Mouse (Mus musculus): ENCODE results near the gene Pecam1. TPM values are rescaled to one million over a fixed set of nuclear protein-coding genes. Genes with fewer than 3 reads are reported as not detected.

Pecam1 gene
- total RNA-seq, 2 experiments from 2014 or later, result 120 to 139 TPM

- DNase-seq, result peak in 1 of 2 experiments; percentile 22
- intact Hi-C loops (cut with DNase I), result loop anchor here (2.0 to 10.0 kb wide), 3 partner anchors 91 to 339 kb away; partner anchors contain the start of genes Smarcd2 and Tcam1
Observed at GRCm38 (mm10) chr11:106613638-106614338, 136.6 kb downstream of the Pecam1 start.

DNA sequence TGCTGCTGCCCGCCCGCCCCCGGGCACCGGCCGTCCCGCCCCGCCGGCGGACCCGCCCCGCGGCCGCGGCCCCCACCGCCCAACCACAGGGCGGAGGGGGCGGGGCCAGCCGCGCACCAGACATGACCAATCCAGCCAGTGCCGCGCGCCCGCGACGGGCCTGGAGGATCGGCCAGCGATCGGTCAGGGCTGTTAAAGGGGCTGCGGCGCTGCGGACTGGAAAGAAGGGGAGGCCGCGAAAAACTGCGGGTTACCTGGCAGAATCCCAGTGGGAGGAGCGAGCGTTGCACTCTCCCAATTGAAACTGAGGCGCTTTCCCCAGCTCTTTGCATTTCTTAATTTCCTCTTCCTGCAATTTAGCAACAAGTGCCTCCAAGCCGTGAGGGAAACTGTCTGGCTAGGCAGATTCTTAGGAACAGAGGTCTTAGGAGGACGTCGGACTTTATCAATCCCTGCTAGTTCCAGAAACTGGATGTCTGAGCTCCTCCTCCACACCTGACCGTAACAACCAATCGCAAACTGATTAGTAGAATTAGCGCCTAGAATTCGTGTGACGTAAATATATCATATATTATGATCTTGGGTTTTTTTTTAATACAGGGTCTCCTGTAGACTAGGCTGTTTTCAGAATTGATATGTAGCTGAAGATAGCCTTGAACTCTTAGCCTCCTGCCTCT is 137.3 kb downstream of the Pecam1 start, which contains the start of gene Tex2:
Tex2 (minus strand) TSS at position 463 of the 677 bp plus-strand sequence.
- DNase-seq, result peak; percentile 95
- intact Hi-C loops (cut with DNase I), result loop anchor here (5.0 to 10.0 kb wide), 2 partner anchors 91 to 338 kb away; partner anchors contain the start of genes Smarcd2 and Tcam1

DNA sequence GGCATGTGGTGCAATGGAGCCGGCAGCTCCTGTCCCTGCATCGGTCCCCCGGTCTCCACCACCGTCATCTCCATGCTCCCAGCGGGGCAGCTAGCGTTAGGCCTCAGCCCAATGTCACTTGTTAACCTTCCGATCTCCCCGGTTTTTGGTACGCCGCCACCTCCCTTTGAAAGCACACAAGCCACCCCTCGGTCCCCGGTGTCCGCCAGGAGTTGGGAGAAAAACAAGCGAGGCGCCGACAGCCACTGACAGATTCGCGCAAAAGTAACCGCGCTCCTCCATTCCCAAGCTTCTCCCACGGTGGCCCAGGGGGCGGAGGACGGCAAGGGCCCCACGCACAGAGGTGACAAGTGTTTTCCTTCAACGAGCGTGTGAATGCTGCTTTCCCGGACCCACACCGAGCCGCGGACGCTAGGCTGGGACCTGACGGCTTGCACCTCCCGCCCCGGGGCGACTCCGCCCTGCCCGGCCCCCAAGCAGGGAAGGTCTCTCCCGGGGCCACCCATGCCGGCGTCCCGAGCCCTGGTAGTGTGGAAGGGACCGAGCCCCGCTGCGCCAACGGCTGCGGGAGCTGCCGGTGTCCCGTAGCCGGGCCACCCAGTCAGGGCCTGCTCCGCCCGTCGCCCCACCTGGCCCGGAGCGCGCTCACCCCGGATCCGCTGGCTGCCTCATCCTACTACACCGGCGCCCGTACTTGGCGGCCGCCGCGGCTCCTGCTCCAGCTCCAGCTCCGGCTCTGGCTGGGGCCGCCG is 138.0 kb downstream of the Pecam1 start:
- intact Hi-C loops (cut with DNase I), result loop anchor here (5.0 to 10.0 kb wide), 2 partner anchors 90 to 338 kb away; partner anchors contain the start of genes Smarcd2 and Tcam1
- peak; percentile 45 to 58 for DNase-seq

DNA sequence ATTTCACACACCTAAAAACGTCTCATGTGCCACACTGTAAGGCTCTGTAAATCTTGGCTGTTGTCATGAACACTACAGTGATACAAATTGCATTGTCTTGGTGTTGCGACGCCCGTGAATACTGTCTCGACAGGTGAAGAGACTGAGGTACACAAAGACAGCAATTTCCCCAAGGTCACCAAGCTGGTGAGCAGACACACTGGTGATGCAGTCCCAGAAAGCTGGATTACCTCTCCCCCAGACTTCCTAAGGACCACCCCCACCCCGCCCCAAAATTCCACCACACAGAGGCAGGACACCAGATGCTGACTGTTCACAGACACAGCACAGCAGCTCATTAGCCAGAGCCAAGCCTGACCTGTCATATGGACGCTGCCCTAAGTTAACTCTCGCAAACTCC is 140.7 kb downstream of the Pecam1 start:
- no peak for DNase-seq
- intact Hi-C loops (cut with DNase I), result loop anchor here (5.0 to 10.0 kb wide), 2 partner anchors 87 to 335 kb away; partner anchors contain the start of genes Smarcd2 and Tcam1

- intact Hi-C loops (cut with DNase I), result no loop called here
- DNase-seq, result no peak
Observed at GRCm38 (mm10) chr11:106607316-106607715, 143.1 kb downstream of the Pecam1 start.

DNA sequence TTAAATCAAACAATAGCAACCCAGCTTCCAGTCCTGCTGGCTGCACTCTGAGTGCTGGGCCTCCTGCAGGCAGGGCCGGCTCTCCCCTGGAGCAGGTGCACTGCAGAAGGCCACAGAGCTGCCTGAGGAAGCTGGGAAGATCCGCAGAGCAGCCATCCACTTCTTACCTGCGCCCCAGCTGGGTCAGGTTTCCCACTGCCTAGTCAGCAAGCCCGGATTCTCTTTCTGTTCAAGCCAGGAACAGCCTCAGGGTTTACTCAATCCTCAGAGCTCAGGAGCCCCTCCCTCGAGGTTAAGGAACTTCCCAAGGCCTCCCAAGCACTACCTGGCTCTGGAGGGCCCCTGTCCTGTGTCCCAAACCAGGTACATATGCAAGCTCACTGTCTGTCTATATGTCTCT is 144.4 kb downstream of the Pecam1 start:
- DNase-seq, result no peak
- intact Hi-C loops (cut with DNase I), result no loop called here

Small RNAs within 50 kb of the gene (microRNA-seq; reads per million reads assigned to microRNA genes)
- gene Gm25994 (ENCODE audit: borderline number of aligned reads in 2 of 2) (0 reads per million in 2 experiments), gene Mir3064 (ENCODE audit: borderline number of aligned reads in 2 of 2) (17.3 to 18.2 reads per million in 2 experiments)

Other genes starting within 250 kb of the Pecam1 start
- gene Tex2, start 137.2 kb downstream of the Pecam1 start, total RNA-seq (2021), result 10 to 100 TPM; 40.1 to 42.1 TPM
- 1 to 10 TPM in 1 of 2 experiments, under 1 TPM in 1; 0.97 to 1.0 TPM for gene Milr1, start 598 bp upstream of the Pecam1 start, total RNA-seq (2021)
- gene Polg2, start 28.9 kb upstream of the Pecam1 start, total RNA-seq (2021), result 1 to 10 TPM; 4.4 to 4.5 TPM
- 100 to 1,000 TPM; 317 to 377 TPM for gene Ddx5, start 38.6 kb upstream of the Pecam1 start, total RNA-seq (2021)
- gene Cep95, start 38.6 kb upstream of the Pecam1 start, total RNA-seq (2021), result 1 to 10 TPM; 6.3 to 7.7 TPM
- gene Smurf2, start 170.1 kb upstream of the Pecam1 start, total RNA-seq (2021), result 10 to 100 TPM; 35.9 to 38.9 TPM
- 10 to 100 TPM; 60.8 to 67.1 TPM for gene Kpna2, start 248.9 kb upstream of the Pecam1 start, total RNA-seq (2021)